Mouse (Mus musculus) ES-E14 (cell line): ENCODE measurements at regions not wholly inside any gene's neighbourhood (a gene's known extent, or its start where the extent isn't known, plus 50 kb on each side); places are given as distances from the start of the nearest gene placed in this dataset.

Experiments used
- HCFC1 ChIP-seq: IDR thresholded peaks from 2 replicates; pipeline ENCODE4 v1.6.1; 2012; ENCODE audit warnings: low read length, inconsistent platforms, borderline replicate concordance; ENCODE audit not compliant: insufficient read depth
- MAFK ChIP-seq: IDR thresholded peaks from 2 replicates; pipeline ENCODE4 v1.6.1; 2014; ENCODE audit warnings: mild to moderate bottlenecking, low read depth, low read length, inconsistent platforms; ENCODE audit not compliant: insufficient read depth
- ZC3H11A ChIP-seq: IDR thresholded peaks from 2 replicates; pipeline ENCODE4 v1.6.1; 2012; ENCODE audit warnings: low read depth, mild to moderate bottlenecking, inconsistent platforms, low read length, borderline replicate concordance
- ZNF384 ChIP-seq: IDR thresholded peaks from 2 replicates; pipeline ENCODE4 v1.6.1; 2012; ENCODE audit warnings: low read depth, low read length, inconsistent platforms

GRCm38 (mm10) chr5:111881517-111881916, 147.8 kb downstream of the Gm26897 start:
- TF ChIP-seq HCFC1 (no peak), ZC3H11A (no peak), ZNF384 (no peak), MAFK (no peak)
